Mouse (Mus musculus) activated CD4-positive, CD25-positive, alpha-beta regulatory T cell, adult 9 weeks (primary cell): ENCODE data around the gene Vtn. TPM values are rescaled to one million over a fixed set of nuclear protein-coding genes. Genes with fewer than 3 reads are reported as not detected.

Experiments used
- polyA plus RNA-seq: library from polyadenylated mRNA; unstranded; fragments of 100-300 nt; shearing (Covaris generic); gene quantifications from one replicate; pipeline ENCODE4 v1.2.1, GENCODE M21; 2017

Gene Vtn
- not detected for polyA plus RNA-seq

GRCm38 (mm10) chr11:78499004-78499403, at the start of gene Vtn:
Gene Vtn, plus strand, starts transcription at chr11:78499091.

GRCm38 (mm10) chr11:78465568-78466180, 33.2 kb upstream of the Vtn start, which contains the start of gene Slc46a1:
Gene Slc46a1, plus strand, starts transcription at chr11:78465697.

GRCm38 (mm10) chr11:78497544-78498522, 1.1 kb upstream of the Vtn start, which contains the start of gene Sarm1:
Gene Sarm1, minus strand, starts transcription at chr11:78497754.

GRCm38 (mm10) chr11:78502909-78503650, 4.2 kb downstream of the Vtn start, which contains the start of gene Sebox:
Gene Sebox, plus strand, starts transcription at chr11:78503447.

GRCm38 (mm10) chr11:78512025-78512957, 13.4 kb downstream of the Vtn start, which contains the start of the genes Tmem199 and Poldip2:
Gene Tmem199, minus strand, starts transcription at chr11:78512172.
Gene Poldip2, plus strand, starts transcription at chr11:78512193.

GRCm38 (mm10) chr11:78536080-78536689, 37.3 kb downstream of the Vtn start, which contains the start of the genes Tnfaip1 and Ift20:
Gene Tnfaip1, minus strand, starts transcription at chr11:78536332.
Gene Ift20, plus strand, starts transcription at chr11:78536361.

DNA sequence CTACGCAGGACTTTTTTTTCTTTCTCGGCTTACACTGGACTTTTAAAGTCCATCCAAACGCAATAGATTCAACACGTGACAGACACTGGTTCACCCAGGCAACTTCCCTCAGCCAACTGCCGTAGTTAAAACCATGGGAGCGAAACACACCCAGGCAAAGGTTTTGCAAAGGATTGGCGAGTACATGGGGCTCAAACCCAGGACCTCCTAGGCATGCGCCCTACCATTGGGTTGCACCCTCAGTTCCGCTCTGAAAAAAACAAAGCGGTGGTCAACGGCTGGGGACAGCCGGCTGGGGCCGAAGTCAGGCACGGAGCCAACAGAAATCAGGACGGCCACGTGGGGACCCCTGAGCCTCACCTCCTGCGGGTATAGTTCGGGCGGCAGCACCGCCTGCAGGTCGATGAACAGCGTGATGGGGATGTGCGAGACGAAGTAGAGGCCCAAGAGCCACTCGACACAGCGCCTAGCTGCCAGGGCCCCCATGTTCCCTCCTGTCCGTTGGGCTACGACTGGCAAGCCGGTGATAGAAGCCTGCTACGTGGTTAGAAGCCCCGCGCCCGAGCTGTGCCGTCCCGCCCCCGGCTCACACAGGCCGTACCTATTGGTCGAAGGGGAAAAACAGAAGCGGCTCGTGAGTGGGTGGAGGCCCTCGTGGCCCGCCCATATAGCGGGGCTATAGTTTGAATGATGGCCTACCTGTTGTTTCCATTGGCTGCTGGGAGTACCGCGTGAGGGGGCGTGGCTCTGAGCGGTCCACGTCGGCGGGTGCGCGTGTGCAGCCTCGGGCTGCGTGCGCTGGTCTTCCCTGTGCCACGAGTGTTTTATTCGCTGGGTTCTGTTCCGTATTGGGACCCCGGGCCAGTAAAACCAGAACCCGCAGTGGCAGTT, 51.5 kb downstream of the Vtn start, which contains the start of gene Tmem97:
TSS of gene Tmem97 (minus strand) at position 610 of the 891 bp plus-strand sequence.

Other genes with a start within 250 kb of the Vtn start
- 91.8 TPM for gene 2610507B11Rik, start 237.3 kb upstream of the Vtn start, polyA plus RNA-seq
- 0.61 TPM for gene BC030499, start 208.2 kb upstream of the Vtn start, polyA plus RNA-seq
- 3.5 TPM for gene Spag5, start 197.6 kb upstream of the Vtn start, polyA plus RNA-seq
- gene Aldoc, start 176.1 kb upstream of the Vtn start, polyA plus RNA-seq: 15.5 TPM
- 132 TPM for gene Pigs, start 170.7 kb upstream of the Vtn start, polyA plus RNA-seq
- 30.6 TPM for gene Unc119, start 155.6 kb upstream of the Vtn start, polyA plus RNA-seq
- gene Foxn1, start 112.5 kb upstream of the Vtn start, polyA plus RNA-seq: not detected
- gene Slc13a2, start 76.9 kb upstream of the Vtn start, polyA plus RNA-seq: not detected
- 1.4 TPM for gene Slc46a1, start 33.4 kb upstream of the Vtn start, polyA plus RNA-seq
- 0.38 TPM for gene Sarm1, start 1.3 kb upstream of the Vtn start, polyA plus RNA-seq
- gene Sebox, start 4.4 kb downstream of the Vtn start, polyA plus RNA-seq: not detected
- 43.3 TPM for gene Tmem199, start 13.1 kb downstream of the Vtn start, polyA plus RNA-seq
- gene Poldip2, start 13.1 kb downstream of the Vtn start, polyA plus RNA-seq: 32.9 TPM
- gene Tnfaip1, start 37.2 kb downstream of the Vtn start, polyA plus RNA-seq: 22.2 TPM
- gene Ift20, start 37.3 kb downstream of the Vtn start, polyA plus RNA-seq: 116 TPM
- 12.8 TPM for gene Tmem97, start 51.7 kb downstream of the Vtn start, polyA plus RNA-seq
- 13.1 TPM for gene Nlk, start 198.3 kb downstream of the Vtn start, polyA plus RNA-seq